Mouse (Mus musculus) cerebellum, adult 9-10 months (tissue): ENCODE results near the gene Ikzf1.

Experiments
- DNase-seq: peaks from one replicate; pipeline ENCODE4 v3.0.0; 2022

Ikzf1 gene

GRCm38 (mm10) chr11:11811906-11812480 lies 127.2 kb downstream of the Ikzf1 start:
- DNase-seq = peak; percentile 65

DNA sequence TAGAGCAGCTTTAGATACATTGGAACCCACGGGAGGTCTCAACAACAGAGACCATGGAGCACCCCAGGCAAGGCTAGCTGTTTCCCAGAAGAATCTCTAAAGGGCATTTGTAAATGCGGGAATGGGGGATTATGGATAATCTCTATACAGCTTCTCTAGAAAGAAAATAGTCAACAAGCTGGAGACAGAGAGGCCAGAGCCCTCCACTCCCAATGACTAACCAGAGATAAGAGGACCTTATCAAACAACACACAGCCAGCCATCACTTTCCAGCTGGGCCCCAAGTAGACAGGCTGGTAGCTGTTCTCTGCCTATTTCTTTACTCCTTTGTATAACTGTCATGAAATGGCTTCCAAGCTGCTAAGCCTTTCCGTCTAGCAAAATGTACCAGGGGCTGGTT lies 130.9 kb downstream of the Ikzf1 start:
- DNase-seq = no peak

- no peak for DNase-seq
Observed at GRCm38 (mm10) chr11:11818797-11819196, 134.0 kb downstream of the Ikzf1 start.

GRCm38 (mm10) chr11:11819206-11819605 lies 134.4 kb downstream of the Ikzf1 start:
- no peak for DNase-seq

GRCm38 (mm10) chr11:11820251-11820650 lies 135.4 kb downstream of the Ikzf1 start:
- DNase-seq = peak; percentile 76

DNA sequence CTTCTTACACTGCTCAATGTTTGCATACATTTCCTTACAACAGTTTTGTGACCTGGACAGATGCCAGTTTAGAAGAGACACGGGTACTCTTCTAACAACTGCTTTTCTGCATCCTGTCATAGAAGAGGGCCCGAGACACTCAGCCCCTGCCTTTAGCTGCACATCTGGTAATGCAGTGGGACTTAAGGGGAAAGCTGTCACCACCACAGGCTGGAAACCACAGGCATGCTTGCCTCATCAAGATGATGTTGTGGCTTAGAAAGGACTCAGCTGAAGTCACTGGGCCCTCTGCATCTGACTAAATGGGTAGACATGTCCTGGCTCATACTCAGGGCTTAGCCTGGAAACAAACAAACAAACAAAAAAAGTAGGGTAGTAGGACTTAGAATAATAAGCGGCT lies 135.9 kb downstream of the Ikzf1 start:
- DNase-seq = no peak

DNA sequence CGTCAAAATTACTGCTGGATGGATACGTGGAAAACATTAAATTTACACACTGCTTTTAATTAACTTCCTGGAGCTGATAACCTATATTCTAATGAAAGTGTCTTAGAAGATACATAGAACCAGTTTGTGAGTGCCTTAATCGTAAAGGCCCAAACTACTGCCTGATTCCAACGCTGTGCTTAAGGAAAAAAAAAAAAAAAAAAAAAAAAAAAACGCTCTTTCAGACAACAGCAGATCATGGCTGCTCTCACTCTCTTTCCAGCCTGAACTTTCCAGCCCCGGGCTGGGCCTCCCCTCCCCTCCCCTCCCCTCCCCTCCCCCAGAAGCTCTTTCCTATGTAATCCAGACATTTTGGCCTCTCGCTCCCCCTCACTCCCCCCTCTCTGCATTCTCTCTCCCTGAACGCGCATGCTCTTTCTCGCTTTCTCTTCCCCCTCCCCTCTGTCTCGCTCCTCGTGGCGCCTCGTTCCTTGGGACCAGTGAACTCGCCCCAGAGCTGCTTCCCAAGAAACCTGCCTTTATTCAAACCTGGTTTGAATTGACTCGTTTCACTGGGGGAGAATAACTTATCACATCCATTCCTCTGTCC lies 136.7 kb downstream of the Ikzf1 start:
- no peak for DNase-seq
